Mouse (Mus musculus): ENCODE data around the gene Tns4. TPM values are rescaled to one million over a fixed set of nuclear protein-coding genes. Genes with fewer than 3 reads are reported as not detected.

The Tns4 gene
- polyA plus RNA-seq, 1 experiment from 2014 or later, result 0.19 TPM

DNA sequence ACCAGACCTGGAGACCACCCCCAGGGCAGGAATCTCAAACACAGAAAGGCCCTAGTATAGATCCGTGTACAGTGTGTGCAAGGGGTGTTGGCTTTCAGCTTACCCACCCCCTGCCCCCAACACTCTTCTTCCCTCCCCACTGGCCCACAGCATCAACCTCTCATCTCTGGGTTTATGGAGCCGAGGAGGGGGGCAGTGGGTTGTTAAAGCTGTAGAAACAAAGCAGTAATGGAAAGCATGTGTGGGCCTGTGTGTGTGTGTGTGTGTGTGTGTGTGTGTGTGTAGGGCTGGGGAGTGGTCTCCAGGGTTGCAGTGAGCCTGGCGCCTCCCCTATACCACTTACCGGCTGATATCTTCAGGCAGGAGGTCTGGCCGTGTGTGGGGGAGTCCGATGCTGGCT lies 17.2 kb downstream of the Tns4 start:
- WGBS (ENCODE audit: insufficient replicate concordance), result 56% methylated on average over 6 of the region's 6 CpGs
- H3K27me3 ChIP-seq (ENCODE audit: control insufficient read depth, insufficient read depth, low read depth, low read length), result no peaks in the 10 kb centered on the region
- ATAC-seq (ENCODE audit: low read depth), result no peak
- H3K4me3 ChIP-seq (ENCODE audit: low read depth, low read length), result no peak overlapping the region
- no peak overlapping the region for H3K9ac ChIP-seq (ENCODE audit: low read depth, low read length)
- H3K4me2 ChIP-seq (ENCODE audit: low read depth, low read length), result no peak overlapping the region
- H3K36me3 ChIP-seq (ENCODE audit: control insufficient read depth, insufficient read depth), result no peaks in the 10 kb centered on the region
- H3K27ac ChIP-seq (ENCODE audit: low read length), result no peak overlapping the region
- H3K4me1 ChIP-seq (ENCODE audit: control insufficient read depth, low read depth, low read length), result no peaks in the 10 kb centered on the region
- H3K9me3 ChIP-seq (replicated peaks; ENCODE audit: control insufficient read depth, low read length), result no peaks in the 10 kb centered on the region

DNA sequence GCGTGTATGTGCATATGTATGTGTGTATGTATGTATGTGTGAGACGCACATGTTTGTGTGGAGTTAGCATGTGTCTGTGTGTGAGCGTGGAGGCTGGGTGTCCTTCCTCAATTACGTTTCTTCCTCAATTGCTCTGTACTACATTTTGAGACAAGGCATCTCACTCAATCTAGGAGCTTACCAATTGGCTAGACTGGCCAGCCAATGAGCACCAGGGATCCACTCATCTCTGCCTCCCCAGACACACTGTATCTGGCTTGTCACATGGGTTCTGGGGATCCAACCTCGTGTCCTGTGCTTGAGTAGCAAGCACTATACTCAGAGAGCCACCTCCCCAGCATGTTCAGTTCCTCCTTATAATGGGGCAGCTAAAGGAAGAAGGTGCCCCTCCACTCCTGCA lies 20.7 kb downstream of the Tns4 start:
- no peaks in the 10 kb centered on the region for H3K27me3 ChIP-seq (ENCODE audit: control insufficient read depth, insufficient read depth, low read depth, low read length)
- H3K4me1 ChIP-seq (ENCODE audit: control insufficient read depth, low read depth, low read length), result peaks cover 4% of the 10 kb centered on the region
- no peak overlapping the region for H3K9ac ChIP-seq (ENCODE audit: low read depth, low read length)
- ATAC-seq (ENCODE audit: low read depth), result no peak
- 52% methylated on average over 5 of the region's 5 CpGs for WGBS (ENCODE audit: insufficient replicate concordance)
- no peaks in the 10 kb centered on the region for H3K9me3 ChIP-seq (replicated peaks; ENCODE audit: control insufficient read depth, low read length)
- no peak overlapping the region for H3K4me2 ChIP-seq (ENCODE audit: low read depth, low read length)
- H3K27ac ChIP-seq (ENCODE audit: low read length), result no peak overlapping the region
- no peak overlapping the region for H3K4me3 ChIP-seq (ENCODE audit: low read depth, low read length)
- no peaks in the 10 kb centered on the region for H3K36me3 ChIP-seq (ENCODE audit: control insufficient read depth, insufficient read depth)

DNA sequence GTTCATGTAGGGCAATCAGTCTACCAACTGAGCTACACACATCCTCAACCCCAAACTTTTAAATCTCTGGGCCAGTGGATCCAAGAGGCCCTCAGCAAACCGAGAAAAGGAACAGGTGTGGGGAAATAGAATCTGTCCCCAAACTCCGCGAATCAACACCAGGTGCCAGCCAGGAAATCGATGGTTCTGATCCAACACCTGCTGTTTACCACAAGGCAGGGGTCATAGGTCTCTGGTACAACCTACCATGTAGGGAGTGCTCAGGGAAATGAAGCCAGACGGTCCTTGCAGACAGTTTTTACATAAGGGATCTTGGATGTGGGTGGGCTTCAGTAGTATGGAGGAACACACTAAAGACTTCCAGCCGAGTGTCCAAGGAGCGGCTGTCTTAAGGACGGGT lies 21.5 kb downstream of the Tns4 start:
- Histone ChIP-seq H3K9me3 (replicated peaks; ENCODE audit: control insufficient read depth, low read length) (no peaks in the 10 kb centered on the region), H3K4me2 (ENCODE audit: low read depth, low read length) (no peak overlapping the region), H3K4me3 (ENCODE audit: low read depth, low read length) (no peak overlapping the region), H3K9ac (ENCODE audit: low read depth, low read length) (no peak overlapping the region), H3K27me3 (ENCODE audit: control insufficient read depth, insufficient read depth, low read depth, low read length) (no peaks in the 10 kb centered on the region), H3K4me1 (ENCODE audit: control insufficient read depth, low read depth, low read length) (peaks cover 4% of the 10 kb centered on the region), H3K27ac (ENCODE audit: low read length) (no peak overlapping the region), H3K36me3 (ENCODE audit: control insufficient read depth, insufficient read depth) (no peaks in the 10 kb centered on the region)
- no peak for ATAC-seq (ENCODE audit: low read depth)
- whole genome bisulfite sequencing (ENCODE audit: insufficient replicate concordance), result 59% methylated on average over 8 of the region's 8 CpGs

- Histone ChIP-seq H3K4me2 (ENCODE audit: low read depth, low read length) (no peak overlapping the region), H3K9me3 (replicated peaks; ENCODE audit: control insufficient read depth, low read length) (no peaks in the 10 kb centered on the region), H3K27ac (ENCODE audit: low read length) (0 out of 2 replicates have a peak overlapping the region, but pooled peaks have one; percentile 9), H3K9ac (ENCODE audit: low read depth, low read length) (no peak overlapping the region), H3K4me3 (ENCODE audit: low read depth, low read length) (no peak overlapping the region), H3K4me1 (ENCODE audit: control insufficient read depth, low read depth, low read length) (peaks cover 4% of the 10 kb centered on the region), H3K36me3 (ENCODE audit: control insufficient read depth, insufficient read depth) (no peaks in the 10 kb centered on the region), H3K27me3 (ENCODE audit: control insufficient read depth, insufficient read depth, low read depth, low read length) (no peaks in the 10 kb centered on the region)
- WGBS (ENCODE audit: insufficient replicate concordance), result 12% methylated on average over 2 of the region's 2 CpGs
- ATAC-seq (ENCODE audit: low read depth), result peak; percentile 40
These were observed 23.1 kb downstream of the Tns4 start for GRCm38 (mm10) chr11:99065979-99066378.

DNA sequence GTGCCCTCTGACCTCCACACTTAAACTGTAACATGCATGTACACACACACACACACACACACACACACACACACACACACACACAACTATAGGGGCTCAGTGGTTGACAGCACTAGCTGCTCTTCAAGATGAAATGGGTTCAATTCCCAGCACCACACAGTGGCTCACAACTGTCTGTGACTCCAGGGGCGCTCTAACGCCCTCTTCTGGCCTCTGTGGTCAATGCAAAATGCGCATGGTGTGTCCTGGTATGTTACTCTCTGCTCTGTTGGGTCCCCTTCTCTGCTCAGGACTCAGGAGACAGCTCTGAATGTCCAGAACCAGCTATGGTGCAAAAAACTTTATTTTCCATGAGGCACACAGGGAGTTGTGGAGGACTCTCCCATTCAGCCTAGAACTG lies 23.8 kb downstream of the Tns4 start:
- ATAC-seq (ENCODE audit: low read depth), result no peak
- Histone ChIP-seq H3K27ac (ENCODE audit: low read length) (no peak overlapping the region), H3K4me3 (ENCODE audit: low read depth, low read length) (no peak overlapping the region), H3K27me3 (ENCODE audit: control insufficient read depth, insufficient read depth, low read depth, low read length) (no peaks in the 10 kb centered on the region), H3K36me3 (ENCODE audit: control insufficient read depth, insufficient read depth) (no peaks in the 10 kb centered on the region), H3K9me3 (replicated peaks; ENCODE audit: control insufficient read depth, low read length) (no peaks in the 10 kb centered on the region), H3K4me1 (ENCODE audit: control insufficient read depth, low read depth, low read length) (peaks cover 4% of the 10 kb centered on the region), H3K9ac (ENCODE audit: low read depth, low read length) (no peak overlapping the region), H3K4me2 (ENCODE audit: low read depth, low read length) (no peak overlapping the region)
- 63% methylated on average over 3 of the region's 3 CpGs for WGBS (ENCODE audit: insufficient replicate concordance)

DNA sequence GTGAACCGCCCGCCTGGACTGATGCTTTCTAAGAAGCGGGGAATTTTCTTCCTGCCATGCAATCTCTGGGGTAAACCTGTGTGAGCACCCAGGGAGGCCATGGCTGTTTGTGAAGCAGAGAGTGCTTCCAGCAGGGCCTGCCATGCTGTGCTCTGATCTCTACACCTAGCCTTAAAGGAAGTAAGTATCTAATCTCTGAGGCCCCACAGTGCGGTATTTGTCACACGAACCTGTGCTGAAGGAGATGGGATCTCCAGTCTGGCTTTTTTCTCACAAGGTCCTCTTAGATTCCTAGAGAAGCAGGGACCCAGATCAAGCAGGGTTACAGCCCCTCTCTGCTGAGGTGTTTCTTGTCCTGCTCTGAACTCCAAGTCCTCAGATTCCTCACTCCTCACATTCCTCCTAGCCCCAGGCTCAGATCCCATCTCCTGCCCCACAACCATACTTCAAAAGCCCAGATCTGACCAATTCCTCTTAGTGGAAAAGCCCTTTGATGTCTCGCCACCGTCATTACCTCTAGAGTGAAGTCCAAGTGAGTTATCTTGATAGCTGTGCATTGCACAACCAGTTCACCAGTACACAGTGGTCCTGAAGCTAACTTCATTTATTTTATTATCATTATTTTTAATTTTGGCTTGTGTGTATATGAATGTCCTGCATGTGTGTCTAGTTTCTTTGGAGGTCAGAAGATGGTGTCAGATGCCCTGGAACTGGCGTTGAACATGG lies 25.5 kb downstream of the Tns4 start:
- H3K4me3 ChIP-seq (ENCODE audit: low read depth, low read length), result no peak overlapping the region
- no peak overlapping the region for H3K27ac ChIP-seq (ENCODE audit: low read length)
- no peaks in the 10 kb centered on the region for H3K36me3 ChIP-seq (ENCODE audit: control insufficient read depth, insufficient read depth)
- no peak overlapping the region for H3K4me2 ChIP-seq (ENCODE audit: low read depth, low read length)
- H3K27me3 ChIP-seq (ENCODE audit: control insufficient read depth, insufficient read depth, low read depth, low read length), result no peaks in the 10 kb centered on the region
- H3K9me3 ChIP-seq (replicated peaks; ENCODE audit: control insufficient read depth, low read length), result no peaks in the 10 kb centered on the region
- peak; percentile 40 for ATAC-seq (ENCODE audit: low read depth)
- peaks cover 4% of the 10 kb centered on the region for H3K4me1 ChIP-seq (ENCODE audit: control insufficient read depth, low read depth, low read length)
- no peak overlapping the region for H3K9ac ChIP-seq (ENCODE audit: low read depth, low read length)
- 37% methylated on average over 8 of the region's 8 CpGs for WGBS (ENCODE audit: insufficient replicate concordance)

DNA sequence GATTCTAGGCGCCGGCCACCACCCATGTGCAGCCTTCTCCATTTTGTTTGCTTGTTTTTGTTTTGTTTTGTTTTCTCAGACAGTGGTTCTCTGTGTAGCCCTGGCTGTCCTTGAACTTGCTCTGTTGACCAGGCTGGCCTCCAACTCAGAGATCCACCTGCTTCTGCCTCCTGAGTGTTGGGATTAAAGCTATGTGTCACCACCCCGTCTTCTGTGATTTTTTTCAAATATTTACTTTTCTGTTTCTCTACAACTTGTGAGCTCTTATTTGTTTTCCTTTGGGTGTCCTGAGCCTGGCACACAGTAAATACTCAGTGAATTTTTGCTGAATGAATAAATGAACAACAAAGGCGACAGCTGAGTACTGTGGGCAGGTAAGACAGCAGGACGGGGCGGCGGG lies 26.4 kb downstream of the Tns4 start:
- H3K9me3 ChIP-seq (replicated peaks; ENCODE audit: control insufficient read depth, low read length), result no peaks in the 10 kb centered on the region
- H3K4me2 ChIP-seq (ENCODE audit: low read depth, low read length), result no peak overlapping the region
- H3K27ac ChIP-seq (ENCODE audit: low read length), result no peak overlapping the region
- no peaks in the 10 kb centered on the region for H3K36me3 ChIP-seq (ENCODE audit: control insufficient read depth, insufficient read depth)
- peaks cover 4% of the 10 kb centered on the region for H3K4me1 ChIP-seq (ENCODE audit: control insufficient read depth, low read depth, low read length)
- no peaks in the 10 kb centered on the region for H3K27me3 ChIP-seq (ENCODE audit: control insufficient read depth, insufficient read depth, low read depth, low read length)
- 65% methylated on average over 7 of the region's 7 CpGs for WGBS (ENCODE audit: insufficient replicate concordance)
- no peak for ATAC-seq (ENCODE audit: low read depth)
- no peak overlapping the region for H3K9ac ChIP-seq (ENCODE audit: low read depth, low read length)
- H3K4me3 ChIP-seq (ENCODE audit: low read depth, low read length), result no peak overlapping the region

DNA sequence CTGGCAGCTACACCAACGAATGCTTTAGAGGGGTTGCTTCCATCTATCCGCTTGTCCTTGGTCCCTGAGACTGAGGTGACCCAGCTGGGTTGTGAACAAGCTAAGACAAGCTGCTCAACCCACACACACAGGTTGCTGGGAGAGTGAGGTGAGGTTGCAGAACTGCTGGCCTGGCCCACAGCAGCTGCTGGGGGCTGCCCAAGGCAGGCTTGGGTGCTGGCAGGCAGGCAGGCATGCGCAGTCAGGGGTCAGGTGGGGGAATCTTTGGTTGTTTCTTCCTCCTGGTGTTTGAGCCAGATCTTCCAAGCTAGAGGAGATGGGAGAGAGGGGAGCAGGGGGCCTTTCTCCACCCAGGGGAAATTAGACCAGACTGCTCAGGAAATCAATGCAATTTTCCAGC lies 28.7 kb downstream of the Tns4 start:
- H3K4me2 ChIP-seq (ENCODE audit: low read depth, low read length), result no peak overlapping the region
- no peak overlapping the region for H3K27ac ChIP-seq (ENCODE audit: low read length)
- H3K9me3 ChIP-seq (replicated peaks; ENCODE audit: control insufficient read depth, low read length), result no peaks in the 10 kb centered on the region
- no peak for ATAC-seq (ENCODE audit: low read depth)
- H3K36me3 ChIP-seq (ENCODE audit: control insufficient read depth, insufficient read depth), result no peaks in the 10 kb centered on the region
- no peak overlapping the region for H3K4me3 ChIP-seq (ENCODE audit: low read depth, low read length)
- no peak overlapping the region for H3K9ac ChIP-seq (ENCODE audit: low read depth, low read length)
- WGBS (ENCODE audit: insufficient replicate concordance), result 79% methylated on average over 3 of the region's 3 CpGs
- H3K4me1 ChIP-seq (ENCODE audit: control insufficient read depth, low read depth, low read length), result no peaks in the 10 kb centered on the region; the same call in 1 of the 2 replicates
- no peaks in the 10 kb centered on the region for H3K27me3 ChIP-seq (ENCODE audit: control insufficient read depth, insufficient read depth, low read depth, low read length)

DNA sequence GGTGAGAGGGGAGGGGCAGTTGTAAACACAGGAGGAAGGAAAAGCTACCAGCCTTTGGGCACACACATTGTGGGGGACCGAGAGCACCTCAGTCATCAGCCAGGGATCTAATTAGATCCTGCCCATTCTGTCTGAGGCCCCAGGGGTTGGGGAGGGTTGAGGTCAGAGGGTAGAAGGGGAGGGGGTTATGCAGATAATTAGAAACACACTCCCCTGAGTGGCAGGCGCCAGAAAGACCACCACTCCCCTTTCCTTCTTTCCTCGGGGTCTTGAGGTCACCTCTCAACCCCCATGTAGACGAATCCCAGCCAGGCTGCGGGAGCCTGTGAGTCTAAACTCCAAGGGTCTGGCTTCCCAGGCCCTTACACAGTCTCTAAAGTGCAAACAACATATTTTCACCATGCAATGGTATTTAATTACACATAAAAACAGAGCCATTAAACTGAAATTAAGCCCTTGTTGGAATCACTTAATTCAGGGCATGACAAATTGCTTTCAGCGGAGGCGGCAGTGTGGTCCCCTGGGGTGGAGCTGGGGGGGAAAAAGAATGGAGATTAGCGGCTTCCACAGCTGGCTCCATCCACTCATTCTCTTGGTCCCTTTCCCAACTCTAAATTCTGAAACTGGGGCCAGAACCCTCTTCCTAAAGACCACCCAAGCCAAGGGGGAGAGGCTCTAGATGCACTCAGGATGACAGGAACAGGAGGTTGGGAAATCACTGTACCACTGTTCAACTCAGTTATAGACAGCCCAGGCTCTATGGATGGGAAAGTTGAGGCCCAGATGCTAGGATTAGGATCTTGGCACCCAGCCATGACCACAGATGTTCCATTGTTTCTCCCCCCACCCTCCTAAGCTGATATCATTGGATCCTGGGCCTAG lies 33.3 kb downstream of the Tns4 start:
- Histone ChIP-seq H3K9me3 (replicated peaks; ENCODE audit: control insufficient read depth, low read length) (no peaks in the 10 kb centered on the region), H3K36me3 (ENCODE audit: control insufficient read depth, insufficient read depth) (peaks cover 12% of the 10 kb centered on the region), H3K4me3 (ENCODE audit: low read depth, low read length) (no peak overlapping the region), H3K4me2 (ENCODE audit: low read depth, low read length) (no peak overlapping the region), H3K9ac (ENCODE audit: low read depth, low read length) (no peak overlapping the region), H3K27me3 (ENCODE audit: control insufficient read depth, insufficient read depth, low read depth, low read length) (no peaks in the 10 kb centered on the region), H3K4me1 (ENCODE audit: control insufficient read depth, low read depth, low read length) (no peaks in the 10 kb centered on the region; the same call in 1 of the 2 replicates), H3K27ac (ENCODE audit: low read length) (no peak overlapping the region)
- ATAC-seq (ENCODE audit: low read depth), result no peak
- 40% methylated on average over 8 of the region's 8 CpGs for WGBS (ENCODE audit: insufficient replicate concordance)
